Mouse (Mus musculus) right cerebral cortex, adult 18-20 months (tissue): ENCODE results near the gene Spred3.
"Not testable (repeated sequence)": the region's sequence is repeated elsewhere in the genome, so short reads cannot be mapped to it uniquely, and the experiment has no call there.

Source experiments
- DNase-seq: peaks from one replicate; pipeline ENCODE4 v3.0.0; 2022; ENCODE audit warnings: mixed read lengths

Spred3 gene

DNA sequence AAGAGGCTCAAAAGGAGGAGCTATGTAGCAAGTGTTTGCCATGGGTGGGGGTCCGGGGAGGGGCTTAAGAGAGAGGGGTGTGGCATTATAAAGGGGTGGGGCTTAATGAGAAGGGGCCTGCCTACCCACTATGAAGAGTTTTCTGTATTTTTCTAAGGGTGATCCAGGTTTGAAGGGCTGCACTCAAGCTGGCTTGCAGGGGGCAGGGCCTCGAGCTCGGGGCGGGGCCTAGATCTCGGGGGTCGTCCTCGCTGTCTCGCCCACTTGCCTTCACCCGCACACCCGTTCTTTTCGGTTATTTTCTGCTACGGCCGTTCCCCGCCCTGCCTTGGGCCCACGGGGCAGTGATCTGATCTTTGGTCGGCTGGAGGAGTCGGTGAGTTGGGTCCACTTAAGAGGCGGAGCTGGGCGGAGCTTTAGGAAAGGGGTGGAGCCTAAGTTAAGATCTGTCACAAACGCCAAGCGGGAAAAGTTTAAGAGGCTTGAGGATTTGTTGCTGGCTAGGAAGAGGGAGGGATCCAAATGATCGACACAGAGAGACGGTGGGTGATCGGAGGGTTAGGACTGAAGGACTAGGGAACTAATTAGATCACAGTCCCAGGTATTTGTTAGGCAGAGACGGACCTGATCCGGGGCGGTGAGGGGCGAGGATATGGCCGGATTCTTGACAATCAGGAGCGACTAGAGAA lies at the start of gene Spred3, which contains the start of gene Ggn:
Spred3 (minus strand) TSS at position 346 of the 689 bp plus-strand sequence.
Ggn (plus strand) TSS at position 145 of the 689 bp plus-strand sequence.
- peak; percentile 36 for DNase-seq

- DNase-seq = no peak
These were observed 44.6 kb upstream of the Spred3 start for GRCm38 (mm10) chr7:29214846-29215245.

DNA sequence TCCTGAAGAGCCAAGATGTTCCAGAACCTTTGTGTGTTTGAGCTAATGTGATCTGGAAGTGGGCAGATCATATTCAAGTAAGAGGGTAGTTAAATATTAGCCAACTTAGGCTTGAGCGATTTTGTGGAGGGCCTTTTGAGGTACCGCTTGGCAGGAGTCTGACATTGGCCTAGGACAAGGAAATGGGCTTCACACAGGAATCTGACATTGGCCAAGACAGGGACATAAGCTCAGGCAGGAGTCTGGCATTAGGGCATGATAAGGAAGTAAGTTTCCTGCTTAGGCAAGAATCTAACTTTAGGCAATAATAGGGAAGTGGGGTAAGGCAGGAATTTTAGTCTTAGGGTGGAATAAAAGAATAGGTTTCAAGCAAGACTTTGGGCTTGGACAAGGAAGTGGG lies 44.0 kb upstream of the Spred3 start:
- no peak for DNase-seq

GRCm38 (mm10) chr7:29213675-29214082 lies 43.5 kb upstream of the Spred3 start, which contains the start of gene Catsperg1:
Gene Catsperg1 (minus strand): TSS chr7:29214035.
- DNase-seq = no peak

DNA sequence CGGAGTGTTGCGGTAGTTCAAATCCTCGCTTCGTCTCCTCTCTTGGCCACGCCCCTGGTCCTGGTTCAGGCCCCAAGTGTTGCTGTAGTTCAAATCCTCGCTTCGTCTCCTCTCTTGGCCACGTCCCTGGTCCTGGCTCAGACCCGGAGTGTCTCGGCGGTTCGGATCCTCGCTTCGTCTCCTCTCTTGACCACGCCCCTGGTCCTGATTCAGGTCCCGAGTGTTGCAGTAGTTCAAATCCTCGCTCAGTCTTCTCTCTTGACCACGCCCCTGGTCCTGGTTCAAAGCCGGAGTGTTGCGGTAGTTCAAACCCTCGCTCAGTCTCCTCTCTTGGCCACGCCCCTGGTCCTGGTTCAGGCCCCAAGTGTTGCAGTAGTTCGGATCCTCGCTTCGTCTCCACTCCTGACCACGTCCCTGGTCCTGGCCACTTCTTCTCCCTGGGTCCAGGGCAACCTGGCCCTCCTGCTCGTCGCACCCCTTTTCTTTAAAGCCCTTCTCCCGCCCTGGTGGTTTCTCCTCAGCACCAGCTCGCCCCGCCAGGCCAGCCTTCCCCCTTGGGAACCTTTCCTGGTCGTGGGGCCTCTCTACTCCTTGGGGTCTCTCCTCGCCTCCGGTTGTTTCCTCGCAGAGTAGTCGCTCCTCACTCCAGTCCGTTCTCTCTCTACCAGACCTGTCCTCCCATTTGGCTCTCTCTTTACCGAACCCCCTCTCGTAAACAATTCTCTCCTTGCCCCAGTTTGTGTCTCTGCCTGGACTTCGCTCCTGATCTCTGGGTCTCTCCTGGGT lies 42.8 kb upstream of the Spred3 start:
- not testable (repeated sequence) for DNase-seq

GRCm38 (mm10) chr7:29212199-29212765 lies 42.1 kb upstream of the Spred3 start:
- no peak for DNase-seq

- DNase-seq = no peak
These were observed 41.4 kb upstream of the Spred3 start for GRCm38 (mm10) chr7:29211415-29212198.

GRCm38 (mm10) chr7:29211013-29211412 lies 40.8 kb upstream of the Spred3 start:
- DNase-seq = not testable (repeated sequence)

DNA sequence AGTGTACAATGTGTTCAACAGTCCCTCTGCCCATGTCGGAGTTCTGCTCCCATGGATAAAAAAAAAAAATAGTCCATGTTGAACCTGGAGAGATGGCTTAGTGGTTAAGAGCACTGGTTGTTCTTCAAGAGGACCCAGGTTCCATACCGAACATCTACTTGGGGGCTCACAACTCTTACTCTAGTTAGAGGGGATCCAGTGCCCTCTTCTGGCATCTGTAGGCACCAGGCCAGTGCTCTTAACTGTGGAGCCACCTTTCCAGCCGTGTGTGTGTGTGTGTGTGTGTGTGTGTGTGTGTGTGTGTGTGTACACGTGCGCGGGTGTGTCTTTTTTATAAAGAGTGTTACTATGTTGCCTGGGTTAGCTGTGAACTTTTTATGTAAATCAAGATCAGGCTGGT lies 32.4 kb upstream of the Spred3 start:
- no peak for DNase-seq

DNA sequence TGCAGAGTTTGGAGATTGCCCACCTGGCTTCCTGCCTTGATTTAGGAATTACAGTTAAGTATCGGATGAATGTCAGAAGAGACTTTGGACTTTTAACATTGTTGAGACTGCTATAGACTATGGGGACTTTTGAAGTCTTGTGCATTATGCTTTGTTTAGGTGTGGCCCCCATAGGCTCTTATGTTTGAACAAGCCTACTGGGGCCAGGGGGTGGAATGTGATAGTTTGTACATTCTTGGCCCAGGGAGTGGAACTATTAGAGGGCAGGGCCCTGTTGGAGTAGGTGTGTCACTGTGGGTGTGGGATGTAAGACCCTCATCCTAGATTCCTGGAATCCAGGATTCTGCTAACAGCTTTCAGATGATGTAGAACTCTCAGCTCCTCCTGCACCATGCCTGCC lies 24.0 kb upstream of the Spred3 start:
- DNase-seq = not testable (repeated sequence)

- not testable (repeated sequence) for DNase-seq
These were observed 11.1 kb upstream of the Spred3 start for GRCm38 (mm10) chr7:29181323-29181722.

- DNase-seq = no peak
These were observed 10.6 kb upstream of the Spred3 start for GRCm38 (mm10) chr7:29180854-29181236.

DNA sequence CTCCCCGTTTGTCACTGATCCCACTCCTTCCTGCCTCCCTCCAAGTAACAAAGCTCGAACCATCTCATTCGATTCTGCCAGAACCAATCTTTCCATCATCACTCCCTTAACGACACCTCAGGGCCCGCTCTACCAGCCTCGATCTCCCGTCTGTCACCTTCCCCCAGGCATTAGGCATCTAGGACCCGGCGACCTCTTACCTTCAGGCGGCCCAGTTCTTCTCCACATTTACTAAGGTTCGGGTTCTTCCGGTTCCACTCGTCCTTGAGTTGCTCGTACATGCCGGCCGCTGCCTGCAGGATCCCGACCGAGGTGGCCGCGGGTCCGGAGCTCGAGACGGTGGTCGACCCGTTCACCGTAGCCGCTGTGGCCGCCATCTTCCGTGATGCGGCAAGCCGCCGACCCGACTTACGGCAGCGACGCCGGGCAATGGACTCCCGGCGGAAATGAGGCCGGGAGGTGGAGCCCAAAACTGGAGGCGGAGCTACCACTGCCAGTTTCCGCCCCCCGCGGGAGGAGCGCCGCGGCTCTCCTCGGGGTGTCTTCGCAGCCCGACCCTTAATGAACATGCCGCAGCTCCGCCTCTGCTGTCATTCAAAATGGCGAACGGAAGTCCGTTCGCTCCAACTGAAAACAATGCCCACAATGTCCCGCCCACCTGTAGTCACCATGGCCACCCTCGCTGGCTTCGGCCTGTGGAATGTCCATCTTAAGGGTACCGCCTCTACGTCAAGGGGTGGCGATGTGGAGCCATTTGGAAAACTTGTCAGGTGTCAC lies 10.1 kb upstream of the Spred3 start, which contains the start of gene Psmd8:
Psmd8 (minus strand) TSS at position 625 of the 777 bp plus-strand sequence.
- peak; percentile 97 for DNase-seq

DNA sequence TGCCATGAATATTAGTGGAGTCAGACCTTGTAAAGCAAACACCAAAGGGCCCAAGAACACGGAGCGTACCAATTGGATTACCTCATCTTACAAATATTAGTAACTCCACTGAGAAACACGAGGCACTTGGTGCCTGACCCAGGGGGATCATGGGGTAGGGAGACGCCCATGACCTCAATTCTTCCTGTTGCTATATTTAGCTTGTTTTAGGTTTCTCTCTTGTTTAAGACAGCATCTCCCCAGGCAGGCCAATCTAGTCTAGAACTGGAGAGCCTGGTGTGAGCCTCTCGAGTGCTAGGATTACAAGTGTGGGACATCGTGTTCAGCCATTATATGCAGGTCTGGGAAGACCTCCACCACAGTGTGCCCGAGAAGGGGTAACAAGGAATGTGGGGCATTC lies 9.1 kb upstream of the Spred3 start:
- no peak for DNase-seq

DNA sequence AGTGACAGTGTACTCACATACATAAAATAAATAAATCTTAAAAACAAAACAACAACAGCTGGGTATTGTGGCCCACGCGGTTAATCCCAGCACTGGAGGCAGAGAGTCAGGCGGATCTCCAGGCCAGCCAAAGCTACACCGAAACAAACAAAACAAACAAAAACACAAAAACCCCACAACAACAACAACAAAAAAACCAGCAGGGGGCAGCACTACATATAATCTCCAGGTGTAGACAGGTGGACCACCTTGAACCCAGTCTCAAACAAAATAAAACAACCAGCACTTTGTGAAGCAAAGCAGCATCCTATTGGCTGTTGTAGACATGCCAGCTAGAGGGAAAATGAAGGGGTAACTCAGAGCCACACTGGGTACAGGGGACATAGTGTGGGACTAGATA lies 7.9 kb upstream of the Spred3 start:
- no peak for DNase-seq

DNA sequence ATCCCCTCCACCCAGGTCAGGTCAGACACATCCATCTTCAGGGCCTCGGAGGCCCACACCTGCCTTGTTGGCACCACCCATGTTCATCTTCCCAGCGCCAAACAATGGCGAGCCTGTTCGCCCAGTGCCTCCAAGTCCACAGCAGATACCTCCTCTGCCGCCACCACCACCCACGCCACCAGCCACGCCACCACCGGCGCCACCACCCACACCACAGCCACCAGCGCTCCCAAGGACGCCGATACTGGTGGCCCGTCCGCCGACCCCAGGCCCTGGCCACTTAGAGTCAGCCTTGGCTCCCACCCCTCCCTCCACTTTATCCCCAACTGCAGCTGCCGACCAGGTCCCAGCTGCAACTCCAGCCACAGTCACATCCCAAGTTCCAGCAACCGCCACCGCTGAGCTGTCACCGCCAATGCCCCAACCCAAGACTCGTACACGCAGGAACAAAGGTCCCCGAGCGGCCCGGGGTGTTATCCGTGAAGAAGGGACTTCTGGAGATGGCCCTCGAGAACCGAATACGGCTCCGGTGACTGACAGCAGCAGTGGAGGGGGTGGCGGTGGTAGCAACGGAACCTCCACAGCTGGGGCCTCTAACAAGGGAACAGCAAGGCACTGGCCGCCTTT lies 2.3 kb upstream of the Spred3 start:
- DNase-seq = no peak

GRCm38 (mm10) chr7:29171562-29172097 lies 1.4 kb upstream of the Spred3 start:
- DNase-seq = no peak

GRCm38 (mm10) chr7:29170755-29171561 lies 747 bp upstream of the Spred3 start:
- DNase-seq = no peak

DNA sequence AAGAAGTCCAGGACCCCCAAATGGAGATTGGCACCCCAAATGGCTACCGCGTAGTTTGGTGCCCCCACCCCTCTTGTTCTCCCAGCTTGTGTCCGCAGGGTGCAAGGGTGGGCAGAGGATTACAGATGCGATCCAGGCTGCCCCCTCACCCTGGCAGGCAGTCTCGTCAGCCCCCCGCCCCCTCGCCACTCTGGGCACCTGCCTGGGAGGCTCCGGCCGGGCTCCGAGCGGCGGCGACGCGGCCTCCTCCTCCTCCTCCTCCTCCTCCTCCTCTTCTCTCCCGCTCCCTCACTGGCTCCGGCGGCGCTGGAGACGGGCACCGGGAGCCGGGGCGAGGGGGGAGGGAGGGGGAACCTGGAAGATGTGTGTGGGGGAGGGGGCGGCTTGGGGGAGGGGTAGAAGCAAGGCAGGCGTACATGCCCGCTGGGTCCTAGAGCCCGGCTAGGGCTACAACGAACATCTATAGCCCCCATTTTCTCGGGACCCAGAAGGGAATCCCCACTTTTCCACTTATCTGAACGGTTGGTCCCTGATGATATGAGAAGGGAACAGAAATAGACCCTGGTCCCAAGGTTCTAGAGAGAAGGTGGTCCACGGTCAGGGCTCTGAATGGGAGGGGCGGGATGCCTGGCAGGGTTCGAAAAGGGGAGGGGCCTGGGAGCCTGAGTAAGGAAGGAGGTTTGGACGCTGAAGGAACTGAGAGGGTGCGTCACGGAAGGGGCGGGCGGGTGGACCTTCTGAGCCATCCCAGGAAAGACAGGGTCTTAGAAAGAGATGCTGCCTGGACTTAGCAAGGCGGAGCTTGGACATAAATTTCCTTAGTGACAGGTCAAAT lies 763 bp downstream of the Spred3 start:
- peak; percentile 85 for DNase-seq
